Mouse (Mus musculus) fat pad, adult 2 months (tissue): ENCODE results near the gene Nlrp1b.

ENCODE experiments used
- DNase-seq: peaks from one replicate; pipeline ENCODE4 v3.0.0-alpha.2; 2011; ENCODE audit warnings: low read depth, low spot score; ENCODE audit errors: extremely low read depth

The Nlrp1b gene

DNA sequence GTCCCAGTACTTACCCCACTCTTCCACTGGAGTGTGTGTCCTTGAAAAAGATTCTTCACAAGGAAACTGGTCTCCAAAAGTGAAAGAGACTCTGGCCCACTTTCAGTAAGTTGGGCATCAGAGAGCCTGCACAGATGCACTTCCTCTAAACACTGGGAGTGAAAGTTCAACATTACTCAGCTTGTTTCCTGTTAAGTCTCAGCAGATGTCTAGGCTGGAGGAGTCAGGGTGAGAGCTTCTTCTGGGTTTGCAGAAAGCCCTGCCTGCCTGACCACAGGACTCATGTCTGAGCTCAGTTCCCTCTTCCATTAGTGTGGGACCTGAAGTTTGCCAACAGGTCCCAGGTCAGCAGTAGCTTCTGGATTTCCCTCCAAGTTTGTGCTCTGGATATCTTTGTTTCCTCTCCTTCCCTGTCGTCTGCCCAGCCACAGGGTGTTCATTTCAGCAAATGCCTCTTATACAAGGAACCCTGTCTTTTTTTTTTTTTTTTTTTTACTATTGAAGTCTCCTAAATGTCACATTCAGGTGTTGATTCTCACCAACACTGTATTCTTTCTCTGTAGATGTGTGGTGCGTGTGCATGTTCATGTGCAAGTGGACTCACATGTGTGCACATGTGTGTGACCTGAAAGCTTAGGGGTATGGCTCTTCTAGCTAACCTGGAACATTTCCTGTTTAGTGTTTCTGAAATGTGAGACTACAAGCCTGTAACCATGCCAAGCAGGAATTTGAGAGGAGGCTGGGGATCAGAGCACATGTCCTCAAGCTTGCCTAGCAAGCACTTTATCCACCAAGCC, at the start of gene Nlrp1b:
Gene Nlrp1b (minus strand): TSS at position 50 of the 797 bp plus-strand sequence.
- DNase-seq: no peak

DNA sequence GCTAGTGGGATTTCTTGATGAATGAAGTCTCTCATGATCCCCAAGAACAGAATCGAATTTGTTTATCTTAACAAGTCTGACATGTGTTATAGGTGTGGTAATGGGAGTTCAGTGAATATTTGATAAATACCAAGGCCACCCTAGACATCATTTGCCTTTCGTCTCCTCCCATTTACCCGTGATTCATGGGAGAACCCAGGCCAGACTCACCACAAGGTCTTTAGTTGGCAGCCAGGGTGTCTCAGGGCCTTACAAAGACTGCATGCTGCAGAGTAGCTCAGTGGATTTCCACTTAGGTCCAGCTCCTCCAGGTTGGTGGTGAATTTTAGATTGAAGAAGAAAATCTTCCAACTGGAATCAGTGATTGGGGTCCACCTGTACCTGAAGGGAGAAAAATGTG, 30.5 kb upstream of the Nlrp1b start:
- DNase-seq: no peak

DNA sequence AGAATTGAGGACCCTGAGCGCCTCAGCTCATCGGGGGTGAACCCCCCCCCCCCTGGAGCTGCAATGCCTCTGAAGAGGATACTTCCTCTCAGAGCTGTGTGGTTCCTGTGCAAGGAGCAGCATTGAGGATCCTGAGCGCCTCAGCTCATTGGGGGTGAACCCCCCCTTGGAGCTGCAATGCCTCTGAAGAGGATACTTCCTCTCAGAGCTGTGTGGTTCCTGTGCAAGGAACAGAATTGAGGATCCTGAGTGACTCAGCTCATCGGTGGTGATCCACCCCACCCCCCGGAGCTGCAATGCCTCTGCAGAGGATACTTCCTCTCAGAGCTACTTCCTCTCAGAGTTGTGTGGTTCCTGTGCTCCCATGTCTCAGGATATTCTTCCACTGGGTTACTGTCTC, 20.8 kb upstream of the Nlrp1b start:
- no peak for DNase-seq

DNA sequence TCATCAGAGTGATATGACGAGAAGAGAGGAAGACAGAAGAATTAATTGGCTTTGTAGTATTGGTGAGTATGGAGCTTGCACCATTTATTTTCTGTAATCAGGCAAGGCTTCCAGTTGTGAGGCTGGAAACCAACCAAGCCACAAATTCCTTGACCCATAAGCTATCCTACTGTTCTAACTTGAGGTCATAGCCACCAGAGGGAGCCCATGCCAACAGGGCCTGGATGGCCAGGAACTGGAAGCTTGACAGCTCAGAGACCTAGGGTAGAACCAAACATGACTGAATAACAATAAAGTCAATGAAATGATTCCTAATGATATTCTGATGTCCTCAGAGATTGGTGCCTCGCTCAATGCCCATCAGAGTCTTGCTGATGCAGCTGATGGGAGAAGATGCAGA, 5.9 kb downstream of the Nlrp1b start:
- no peak for DNase-seq

DNA sequence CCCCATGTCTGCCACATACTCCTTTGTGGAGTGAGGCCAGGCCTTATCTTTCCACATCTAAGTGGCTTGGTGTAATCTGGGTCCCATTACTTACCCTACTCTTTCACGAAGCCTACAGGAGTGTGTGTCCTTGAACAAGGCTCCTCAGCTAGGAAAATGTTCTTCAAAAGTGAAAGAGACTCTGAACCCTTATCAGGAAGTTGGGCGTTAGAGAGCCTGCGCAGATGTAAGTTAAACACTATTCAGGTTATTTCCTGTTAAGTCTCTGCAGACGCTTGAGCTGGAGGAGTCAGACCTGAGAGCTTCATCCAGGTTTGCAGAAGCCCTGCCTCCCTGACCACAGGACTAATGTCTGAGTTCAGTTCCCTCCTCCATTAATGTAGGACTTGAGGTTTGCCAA, 27.8 kb downstream of the Nlrp1b start:
- DNase-seq: no peak

DNA sequence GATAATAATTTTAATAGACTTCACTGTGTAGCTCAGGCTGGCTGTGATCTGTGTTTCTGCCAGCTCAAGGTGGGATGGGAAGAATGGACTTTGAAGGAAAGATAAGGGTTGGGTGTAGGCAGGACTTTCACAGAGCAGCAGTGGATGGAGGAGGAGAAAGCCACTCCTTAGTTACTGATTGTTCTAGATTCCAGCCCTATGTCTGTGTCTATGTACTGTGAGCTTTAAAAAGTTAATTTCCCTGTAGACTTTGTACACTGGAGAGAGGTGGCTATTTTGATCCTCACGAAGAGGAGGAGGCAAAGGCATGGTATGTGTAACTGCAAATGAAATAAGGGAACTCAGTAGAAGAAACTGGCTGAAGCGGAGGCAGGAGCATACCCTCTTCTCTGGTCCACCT, 31.2 kb downstream of the Nlrp1b start:
- DNase-seq: no peak

DNA sequence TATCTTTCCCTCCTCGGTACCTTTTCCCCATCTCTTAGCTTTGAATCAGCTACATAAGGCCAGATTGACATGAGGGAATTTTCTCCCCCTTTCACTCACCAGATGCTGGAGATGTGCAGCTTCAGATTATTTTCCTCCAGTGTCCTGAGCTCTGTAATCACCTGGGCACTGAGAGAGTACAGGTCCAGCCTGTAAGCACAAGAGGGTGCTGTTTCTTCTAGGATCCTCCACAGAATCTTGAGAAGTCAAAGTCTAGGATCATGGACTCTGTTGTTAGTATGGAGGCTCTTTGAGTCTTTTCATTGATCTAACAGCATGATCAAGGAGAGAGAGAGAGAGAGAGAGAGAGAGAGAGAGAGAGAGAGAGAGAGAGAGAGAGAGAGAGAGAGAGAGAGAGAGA, 60.9 kb downstream of the Nlrp1b start:
- no peak for DNase-seq

DNA sequence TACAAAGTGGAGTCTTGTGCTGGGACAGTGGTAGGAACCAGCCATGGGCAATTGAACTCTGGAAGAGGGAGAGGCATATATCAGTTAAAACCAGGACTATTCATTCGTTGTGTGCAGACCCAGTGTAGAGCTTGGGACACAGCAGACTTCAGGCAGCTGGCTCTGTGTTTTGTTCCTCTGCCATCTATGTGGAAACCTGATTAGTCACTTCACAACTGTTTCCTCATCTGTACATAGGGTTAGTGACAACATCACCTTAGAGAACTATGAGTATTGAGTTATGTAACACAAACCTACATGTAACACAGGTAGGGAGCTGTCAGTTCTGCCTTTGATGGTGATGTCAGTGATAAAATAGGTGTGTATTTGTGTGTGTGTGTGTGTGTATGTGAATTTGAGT, 66.4 kb downstream of the Nlrp1b start:
- no peak for DNase-seq

DNA sequence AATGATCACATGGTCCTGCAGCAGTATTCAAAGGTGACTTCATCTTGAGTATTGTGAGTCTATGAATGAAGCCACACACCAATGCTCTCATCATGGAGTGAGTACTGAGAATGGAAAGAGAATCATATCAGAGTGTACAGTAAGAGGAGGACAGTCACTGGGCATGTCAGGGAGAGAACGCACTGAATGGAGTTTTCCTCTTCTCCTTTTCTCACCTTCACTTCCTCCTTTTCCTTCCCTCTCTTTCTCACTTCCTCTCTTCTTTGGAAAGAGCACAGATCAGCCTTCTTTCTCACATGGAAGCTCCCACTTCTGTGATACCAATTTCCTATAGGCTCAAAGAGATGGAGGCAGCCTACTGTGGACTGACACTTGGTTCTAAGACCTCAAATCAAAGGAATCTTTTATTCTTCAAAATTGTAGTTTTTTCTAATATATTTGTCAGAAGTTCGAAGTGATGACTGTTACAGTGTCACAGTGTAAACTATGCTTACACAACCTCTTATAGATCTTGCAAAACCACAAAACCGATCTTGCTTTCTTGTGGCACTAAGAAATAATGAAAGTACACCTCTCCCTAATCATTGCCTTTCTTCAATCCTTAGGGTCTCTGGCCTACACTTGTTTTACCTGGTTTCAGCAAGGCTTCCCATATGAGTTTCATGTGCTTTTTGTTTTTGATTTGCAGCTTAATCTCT, 70.9 kb downstream of the Nlrp1b start:
- DNase-seq: no peak

DNA sequence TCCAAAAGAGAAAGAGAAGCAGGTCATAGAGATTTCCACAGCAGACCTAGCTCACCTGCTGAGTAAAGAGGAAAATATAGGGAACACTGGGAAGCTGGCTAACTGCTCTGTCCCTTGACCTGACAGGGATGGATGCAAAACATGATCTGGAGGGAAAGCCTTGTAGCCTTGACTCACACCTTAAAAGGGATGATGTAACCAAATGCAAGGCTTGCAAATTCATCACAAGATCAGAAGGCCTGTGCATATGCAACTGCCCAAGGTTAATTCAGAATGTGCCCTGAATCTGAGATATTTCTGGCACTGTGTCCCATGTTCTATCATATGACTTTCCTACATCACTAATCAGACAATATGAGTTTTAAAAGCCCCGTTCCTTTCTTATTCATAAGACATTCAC, 75.3 kb downstream of the Nlrp1b start:
- no peak for DNase-seq

DNA sequence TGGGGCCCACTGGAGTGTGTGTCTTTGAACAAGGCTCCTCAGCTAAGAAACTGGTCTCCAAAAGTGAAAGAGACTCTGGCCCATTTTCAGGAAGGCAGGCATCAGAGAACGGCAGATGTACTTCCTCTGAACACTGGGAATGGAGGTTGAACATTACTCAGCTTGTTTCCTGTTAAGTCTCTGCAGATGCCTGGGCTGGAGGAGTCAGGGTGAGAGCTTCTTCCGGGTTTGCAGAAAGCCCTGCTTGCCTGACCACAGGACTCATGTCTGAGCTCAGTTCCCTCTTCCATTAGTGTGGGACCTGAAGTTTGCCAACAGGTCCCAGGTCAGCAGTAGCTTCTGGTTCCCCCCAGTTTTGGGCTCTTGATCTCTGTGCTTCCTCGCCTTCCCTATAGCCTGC, 85.9 kb downstream of the Nlrp1b start, which contains the start of gene Nlrp1a:
Gene Nlrp1a (minus strand): TSS at position 44 of the 400 bp plus-strand sequence.
- DNase-seq: no peak

DNA sequence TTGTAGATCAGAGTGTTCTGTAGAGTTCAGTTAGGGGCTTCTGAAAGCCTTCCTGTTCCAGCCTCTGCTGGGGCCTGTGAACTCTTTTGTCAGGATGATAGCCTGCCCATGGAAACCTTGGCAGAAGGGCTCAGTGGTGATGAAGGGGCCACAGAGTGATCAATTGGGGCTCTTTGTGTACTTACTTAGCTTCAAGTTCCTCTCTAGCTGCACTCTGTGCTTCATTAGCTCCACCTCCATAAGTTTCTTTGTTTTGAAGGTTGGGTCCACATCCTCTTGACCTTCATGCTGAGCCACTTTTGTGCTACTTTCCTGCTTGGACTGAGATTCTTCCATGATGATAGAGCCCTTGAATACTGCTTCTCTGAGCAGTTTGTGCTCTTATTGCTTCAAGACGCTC, 88.5 kb downstream of the Nlrp1b start:
- no peak for DNase-seq

DNA sequence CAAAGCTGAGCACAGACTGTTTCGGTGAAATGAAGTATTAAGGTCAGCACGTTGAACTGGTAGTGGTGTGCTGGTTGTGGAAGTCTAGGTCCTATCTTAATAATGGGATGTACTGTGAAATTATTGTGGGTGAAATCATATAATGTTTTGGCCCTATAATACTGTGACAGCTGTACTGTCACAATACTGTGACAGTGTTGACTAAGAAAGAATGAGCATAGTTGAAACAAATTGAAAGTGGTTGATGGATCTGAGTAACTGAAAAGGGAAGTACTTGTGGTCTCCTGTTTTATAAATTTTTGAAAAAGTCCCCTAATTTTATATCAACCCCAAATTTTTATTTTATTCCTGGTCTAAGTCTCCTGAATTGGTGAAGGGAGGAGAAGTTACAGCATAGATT, 123.4 kb downstream of the Nlrp1b start:
- DNase-seq: no peak

DNA sequence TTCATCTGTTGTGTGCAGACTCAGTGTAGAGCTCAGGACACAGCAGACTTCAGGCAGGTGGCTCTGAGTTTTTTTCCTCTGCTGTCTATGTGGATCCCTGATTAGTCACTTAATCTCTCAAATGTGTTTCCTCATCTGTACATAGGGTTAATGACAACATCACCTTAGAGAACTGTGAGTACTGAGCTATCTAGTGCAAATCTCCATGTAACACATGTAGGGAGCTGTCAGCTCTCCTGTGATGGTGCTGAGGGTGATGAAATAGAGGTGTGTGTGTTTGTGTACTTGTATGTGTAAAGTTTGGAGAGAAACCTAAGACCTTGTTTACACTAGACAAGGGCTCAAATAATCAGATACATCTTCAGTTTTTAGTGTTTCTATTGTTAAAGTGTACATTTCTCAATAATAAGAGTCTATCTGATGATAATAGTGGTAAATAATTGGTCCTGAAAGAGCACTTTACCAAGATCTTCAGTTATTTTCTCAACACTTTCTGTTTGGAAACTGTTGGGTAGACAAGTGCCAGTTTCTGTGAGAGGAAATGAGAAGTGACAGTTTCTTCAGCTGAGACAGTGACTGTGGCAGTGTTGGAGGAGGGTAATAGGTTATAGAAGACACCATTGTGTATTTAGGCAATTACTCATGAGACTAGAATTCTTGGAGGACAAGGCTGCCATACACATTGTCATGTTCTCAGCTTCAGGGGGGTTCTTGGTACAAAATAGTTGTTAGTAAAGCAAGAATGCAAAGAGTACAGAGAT, 124.1 kb downstream of the Nlrp1b start:
- no peak for DNase-seq

DNA sequence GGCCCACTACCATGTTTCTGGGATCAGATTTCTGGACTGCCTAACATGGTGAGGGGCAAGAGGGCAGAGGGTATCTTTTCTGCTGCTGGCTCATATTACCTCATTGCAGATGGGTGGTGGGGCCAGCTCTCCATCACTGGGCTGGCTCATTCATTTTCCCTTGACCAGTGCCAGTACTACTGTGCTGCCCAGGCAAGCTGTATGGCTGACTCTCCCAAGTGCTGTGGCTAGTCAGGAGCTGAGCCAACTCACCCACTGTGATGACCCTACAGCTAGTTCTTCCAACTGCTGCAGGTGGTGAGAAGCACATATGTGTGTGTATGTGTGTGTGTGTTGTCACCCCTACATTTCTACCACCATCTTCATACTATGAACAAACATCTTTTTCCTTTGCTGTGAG, 126.6 kb downstream of the Nlrp1b start:
- DNase-seq: no peak
